Mouse (Mus musculus): ENCODE measurements around the gene Dennd5b. TPM values are rescaled to one million over a fixed set of nuclear protein-coding genes. Genes with fewer than 3 reads are reported as not detected.
A peak's percentile ranks its signal among the peaks of the same experiment; 100 is the strongest.

The Dennd5b gene
- polyA plus RNA-seq, 1 experiment from 2014 or later = 19.1 TPM

GRCm38 (mm10) chr6:149054780-149055179 is 46.7 kb downstream of the Dennd5b start:
- ATAC-seq (ENCODE audit: low FRiP score) = no peak
- no peaks in the 10 kb centered on the region for H3K27me3 ChIP-seq
- H3K4me3 ChIP-seq = no peak overlapping the region
- no peaks in the 10 kb centered on the region for H3K9me3 ChIP-seq (replicated peaks)
- no peaks in the 10 kb centered on the region for H3K4me1 ChIP-seq
- no peaks in the 10 kb centered on the region for H3K36me3 ChIP-seq
- H3K4me2 ChIP-seq (replicated peaks) = no peak overlapping the region
- no peak overlapping the region for H3K27ac ChIP-seq
- WGBS = 78% methylated on average over 2 of the region's 2 CpGs
- no peak overlapping the region for H3K9ac ChIP-seq

- H3K4me1 ChIP-seq = no peaks in the 10 kb centered on the region
- 83% methylated on average over 4 of the region's 4 CpGs for WGBS
- H3K36me3 ChIP-seq = no peaks in the 10 kb centered on the region
- H3K9ac ChIP-seq = no peak overlapping the region
- no peak overlapping the region for H3K4me3 ChIP-seq
- no peaks in the 10 kb centered on the region for H3K27me3 ChIP-seq
- no peak for ATAC-seq (ENCODE audit: low FRiP score)
- H3K9me3 ChIP-seq (replicated peaks) = no peaks in the 10 kb centered on the region
- H3K4me2 ChIP-seq (replicated peaks) = no peak overlapping the region
- no peak overlapping the region for H3K27ac ChIP-seq
These were observed 50.3 kb downstream of the Dennd5b start for GRCm38 (mm10) chr6:149050978-149051723.

DNA sequence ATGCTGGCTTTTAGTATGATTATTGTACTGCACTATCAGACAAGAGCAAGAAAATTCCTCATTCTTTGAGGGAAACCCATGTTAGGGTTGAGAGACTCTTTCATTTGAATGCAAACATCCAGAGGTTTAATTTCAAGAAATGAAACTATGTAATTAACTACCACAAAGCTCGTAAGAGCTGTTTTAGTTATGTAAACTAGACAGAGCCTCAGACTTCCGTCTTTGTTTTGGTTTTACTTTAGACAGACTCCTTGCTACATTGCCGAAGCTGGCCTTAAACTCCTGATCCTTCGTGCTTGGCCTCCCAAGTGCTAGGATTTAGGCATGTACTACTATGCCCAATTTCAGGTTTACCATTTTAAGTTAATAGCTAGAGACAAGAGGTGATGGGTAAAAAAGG is 61.4 kb downstream of the Dennd5b start:
- H3K27ac ChIP-seq = no peak overlapping the region
- ATAC-seq (ENCODE audit: low FRiP score) = no peak
- no peaks in the 10 kb centered on the region for H3K4me1 ChIP-seq
- H3K36me3 ChIP-seq = peaks cover 4% of the 10 kb centered on the region; the same call in 1 of the 2 replicates
- 85% methylated on average over 4 of the region's 4 CpGs for WGBS
- H3K9ac ChIP-seq = no peak overlapping the region
- H3K4me3 ChIP-seq = no peak overlapping the region
- no peaks in the 10 kb centered on the region for H3K27me3 ChIP-seq
- no peak overlapping the region for H3K4me2 ChIP-seq (replicated peaks)
- no peaks in the 10 kb centered on the region for H3K9me3 ChIP-seq (replicated peaks)

GRCm38 (mm10) chr6:149032198-149032597 is 69.3 kb downstream of the Dennd5b start:
- Histone ChIP-seq H3K4me1 (no peaks in the 10 kb centered on the region), H3K4me2 (replicated peaks) (no peak overlapping the region), H3K27me3 (no peaks in the 10 kb centered on the region), H3K4me3 (no peak overlapping the region), H3K9ac (no peak overlapping the region), H3K9me3 (replicated peaks) (no peaks in the 10 kb centered on the region), H3K36me3 (peaks cover 14% of the 10 kb centered on the region), H3K27ac (no peak overlapping the region)
- 88% methylated on average over 5 of the region's 5 CpGs for WGBS
- ATAC-seq (ENCODE audit: low FRiP score) = no peak

DNA sequence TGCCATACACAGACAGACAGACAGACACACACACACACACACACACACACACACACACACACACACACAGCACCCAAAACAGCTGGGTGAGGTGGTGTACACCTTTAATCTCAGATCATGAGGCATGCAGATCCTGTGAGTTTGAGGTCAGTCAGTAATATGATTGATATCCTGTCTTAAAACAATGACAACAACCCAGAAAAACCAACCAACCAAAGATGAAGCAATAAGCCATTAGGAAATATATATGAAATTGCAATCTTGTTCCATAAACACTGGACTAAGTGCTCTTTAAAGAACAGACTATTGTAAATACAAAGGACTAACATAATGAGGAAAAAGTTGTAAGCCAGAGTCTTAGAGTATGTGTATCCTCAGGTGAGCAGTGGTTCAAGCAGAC is 70.1 kb downstream of the Dennd5b start:
- H3K27me3 ChIP-seq = no peaks in the 10 kb centered on the region
- no peak overlapping the region for H3K4me2 ChIP-seq (replicated peaks)
- no peaks in the 10 kb centered on the region for H3K9me3 ChIP-seq (replicated peaks)
- no peak overlapping the region for H3K4me3 ChIP-seq
- no peak overlapping the region for H3K27ac ChIP-seq
- no peaks in the 10 kb centered on the region for H3K4me1 ChIP-seq
- ATAC-seq (ENCODE audit: low FRiP score) = no peak
- peaks cover 18% of the 10 kb centered on the region for H3K36me3 ChIP-seq
- H3K9ac ChIP-seq = no peak overlapping the region

GRCm38 (mm10) chr6:149018431-149018830 is 83.0 kb downstream of the Dennd5b start:
- H3K4me2 ChIP-seq (replicated peaks) = no peak overlapping the region
- no peak for ATAC-seq (ENCODE audit: low FRiP score)
- H3K36me3 ChIP-seq = peaks cover 52% of the 10 kb centered on the region
- no peaks in the 10 kb centered on the region for H3K27me3 ChIP-seq
- no peak overlapping the region for H3K27ac ChIP-seq
- H3K4me1 ChIP-seq = no peaks in the 10 kb centered on the region
- 86% methylated on average over 5 of the region's 5 CpGs for WGBS
- H3K9ac ChIP-seq = no peak overlapping the region
- H3K9me3 ChIP-seq (replicated peaks) = no peaks in the 10 kb centered on the region
- no peak overlapping the region for H3K4me3 ChIP-seq

GRCm38 (mm10) chr6:149010766-149011301 is 90.6 kb downstream of the Dennd5b start:
- Histone ChIP-seq H3K9ac (no peak overlapping the region), H3K27ac (no peak overlapping the region), H3K27me3 (no peaks in the 10 kb centered on the region), H3K36me3 (peaks cover 66% of the 10 kb centered on the region), H3K4me2 (replicated peaks) (no peak overlapping the region), H3K4me3 (no peak overlapping the region), H3K9me3 (replicated peaks) (no peaks in the 10 kb centered on the region), H3K4me1 (no peaks in the 10 kb centered on the region)
- ATAC-seq (ENCODE audit: low FRiP score) = no peak

DNA sequence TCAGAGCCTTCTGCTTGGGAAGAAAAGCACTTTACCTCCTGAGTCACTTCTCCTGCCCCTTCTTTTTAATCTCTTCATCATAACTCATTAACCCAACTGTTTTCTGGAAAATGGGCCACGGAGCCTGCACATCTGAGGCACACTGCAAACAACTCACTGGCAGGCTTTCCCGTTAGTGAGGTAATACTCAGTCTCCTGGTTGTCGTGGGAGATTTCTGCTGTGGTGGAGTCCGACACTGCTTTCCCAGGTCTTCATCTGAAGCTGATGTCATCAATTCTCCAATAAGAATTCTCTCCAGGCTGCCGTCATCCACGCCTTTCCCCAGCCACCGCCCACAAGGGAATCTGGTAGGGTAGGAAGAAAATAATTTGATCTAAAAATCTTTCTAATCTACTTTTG is 96.5 kb downstream of the Dennd5b start:
- H3K36me3 ChIP-seq = peaks cover 73% of the 10 kb centered on the region
- H3K4me1 ChIP-seq = no peaks in the 10 kb centered on the region
- H3K9me3 ChIP-seq (replicated peaks) = no peaks in the 10 kb centered on the region
- ATAC-seq (ENCODE audit: low FRiP score) = no peak
- 91% methylated on average over 7 of the region's 7 CpGs for WGBS
- no peak overlapping the region for H3K4me2 ChIP-seq (replicated peaks)
- no peak overlapping the region for H3K9ac ChIP-seq
- H3K27ac ChIP-seq = no peak overlapping the region
- no peak overlapping the region for H3K4me3 ChIP-seq
- H3K27me3 ChIP-seq = no peaks in the 10 kb centered on the region

GRCm38 (mm10) chr6:148994327-148994999 is 107.0 kb downstream of the Dennd5b start:
- no peak overlapping the region for H3K9ac ChIP-seq
- no peak overlapping the region for H3K27ac ChIP-seq
- no peaks in the 10 kb centered on the region for H3K9me3 ChIP-seq (replicated peaks)
- H3K4me3 ChIP-seq = no peak overlapping the region
- H3K36me3 ChIP-seq = peaks cover 36% of the 10 kb centered on the region
- no peaks in the 10 kb centered on the region for H3K27me3 ChIP-seq
- H3K4me1 ChIP-seq = peaks cover 11% of the 10 kb centered on the region; the same call in 1 of the 2 replicates
- H3K4me2 ChIP-seq (replicated peaks) = no peak overlapping the region
- 58% methylated on average over 5 of the region's 5 CpGs for WGBS
- ATAC-seq (ENCODE audit: low FRiP score) = no peak

- H3K27me3 ChIP-seq = no peaks in the 10 kb centered on the region
- H3K9me3 ChIP-seq (replicated peaks) = no peaks in the 10 kb centered on the region
- WGBS = 15% methylated on average over 9 of the region's 9 CpGs
- ATAC-seq (ENCODE audit: low FRiP score) = peak; percentile 80
- peaks cover 11% of the 10 kb centered on the region; the same call in 1 of the 2 replicates for H3K4me1 ChIP-seq
- no peak overlapping the region for H3K4me2 ChIP-seq (replicated peaks)
- H3K27ac ChIP-seq = peak overlapping the region; percentile 12; the same call in 1 of the 2 replicates
- no peak overlapping the region for H3K9ac ChIP-seq
- H3K4me3 ChIP-seq = no peak overlapping the region
- H3K36me3 ChIP-seq = peaks cover 32% of the 10 kb centered on the region
These were observed 108.1 kb downstream of the Dennd5b start for GRCm38 (mm10) chr6:148993117-148994077.

DNA sequence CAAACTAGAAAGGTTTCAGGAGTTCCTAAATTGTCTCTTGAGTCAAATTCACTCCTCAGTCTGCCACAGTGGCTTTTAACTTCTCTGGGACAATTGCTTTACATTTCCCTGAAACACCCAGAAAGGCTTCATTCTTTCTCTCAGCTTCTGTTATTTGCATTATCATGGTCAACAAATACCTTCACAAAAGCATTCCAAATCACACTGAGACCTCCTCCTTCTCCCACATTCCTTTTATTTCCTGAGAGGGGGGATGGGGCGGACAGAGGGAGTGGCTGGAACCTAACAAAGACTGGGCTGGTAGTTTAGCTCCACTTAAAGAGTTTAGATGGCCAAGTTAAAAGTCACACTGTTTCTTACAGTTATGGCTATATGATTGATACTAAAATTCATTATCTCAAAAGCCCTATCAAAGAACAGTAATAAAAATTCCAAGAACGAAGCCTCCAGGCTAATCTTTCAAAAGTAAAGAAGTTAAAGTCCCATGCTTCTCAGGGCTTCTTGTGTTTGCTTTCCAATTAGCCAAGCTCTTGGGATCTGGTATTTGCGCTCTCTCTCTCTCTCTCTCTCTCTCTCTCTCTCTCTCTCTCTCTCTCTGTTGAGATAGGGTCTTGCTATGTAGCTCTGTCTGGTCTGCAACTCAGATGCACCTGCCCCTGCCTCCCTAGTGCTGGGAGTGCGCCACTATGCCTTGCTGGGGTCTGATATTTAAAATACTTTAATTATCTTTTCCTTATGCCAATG is 108.9 kb downstream of the Dennd5b start:
- Histone ChIP-seq H3K9ac (no peak overlapping the region), H3K4me3 (no peak overlapping the region), H3K4me1 (peaks cover 11% of the 10 kb centered on the region; the same call in 1 of the 2 replicates), H3K4me2 (replicated peaks) (no peak overlapping the region), H3K9me3 (replicated peaks) (no peaks in the 10 kb centered on the region), H3K36me3 (peaks cover 24% of the 10 kb centered on the region), H3K27ac (no peak overlapping the region), H3K27me3 (no peaks in the 10 kb centered on the region)
- WGBS = 22% methylated on average over 4 of the region's 4 CpGs
- ATAC-seq (ENCODE audit: low FRiP score) = 0 out of 2 replicates have a peak, but pooled peaks have one; percentile 47

Data from hindbrain, embryonic 12.5 days (tissue).